Mouse (Mus musculus) heart, postnatal 10 days (tissue): Measurements from ENCODE around the gene Colq. TPM values are rescaled to one million over a fixed set of nuclear protein-coding genes. Genes with fewer than 3 reads are reported as not detected.
"Not testable (repeated sequence)": the region's sequence is repeated elsewhere in the genome, so short reads cannot be mapped to it uniquely, and the experiment has no call there.

Source experiments
- DNase-seq, 2 experiments: peaks; one replicate each; pipeline ENCODE4 v3.0.0; 2021
- intact Hi-C: fragments of 180-260 bp; cut with DNase I; formaldehyde crosslinking; loops from one replicate; pipeline ENCODE4 v1.15.1; 2025
- total RNA-seq, 2 experiments: library from RNA; stranded (reverse); gene quantifications; 2 replicates each; pipeline ENCODE4 v1.2.3; 2021

The Colq gene
- total RNA-seq, result 1 to 10 TPM; 5.3 to 9.6 TPM

DNA sequence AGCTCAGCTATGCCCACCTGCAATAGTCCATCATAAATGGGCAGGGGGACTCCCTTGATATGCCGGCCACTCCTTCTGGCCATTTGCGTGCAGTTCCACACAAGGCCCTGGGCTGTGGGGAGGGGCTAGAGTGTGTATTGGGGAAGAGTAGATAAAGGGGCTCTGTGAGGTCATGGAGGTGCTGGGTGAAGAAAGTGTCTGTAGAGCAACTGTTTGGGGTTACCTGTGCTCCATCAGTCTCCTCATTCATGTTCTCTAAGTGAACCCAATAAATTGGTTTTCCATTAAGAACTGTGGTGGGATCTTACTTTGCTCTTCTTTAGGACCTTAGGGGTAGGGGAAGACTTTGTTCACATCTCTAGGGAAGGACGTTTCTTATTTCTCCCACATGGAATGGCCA lies at the start of gene Colq:
Gene Colq (minus strand): TSS at position 101 of the 400 bp plus-strand sequence.
- intact Hi-C loops, result no loop called here
- DNase-seq, result no peak

DNA sequence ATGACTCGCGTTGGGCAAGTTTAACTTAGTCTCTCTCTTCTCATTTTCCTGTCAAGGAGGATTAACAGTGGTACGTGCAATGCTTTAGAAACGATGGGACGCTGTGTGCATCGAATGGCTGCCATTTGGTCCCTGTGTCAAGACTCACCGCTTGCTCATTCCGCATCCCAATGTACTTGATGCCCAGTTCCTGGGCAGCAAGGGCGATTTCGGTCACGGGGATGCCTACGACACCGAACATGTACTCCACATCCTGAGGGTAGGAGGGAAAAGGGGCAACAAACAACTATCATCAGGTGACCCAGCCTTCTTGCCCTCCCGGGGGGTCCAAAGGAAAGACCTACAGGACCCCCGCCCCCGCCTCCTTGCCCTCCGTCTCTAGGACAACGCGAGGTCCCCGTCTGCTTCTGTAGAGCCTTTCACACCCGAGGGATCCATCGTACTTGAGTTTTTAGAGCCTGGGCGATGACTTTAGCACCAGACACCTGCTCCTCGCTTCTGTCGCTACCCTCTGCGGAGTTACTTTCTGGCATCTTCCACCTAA lies 49.3 kb upstream of the Colq start, which contains the start of gene Gm49387:
Gene Gm49387 (minus strand): TSS at position 533 of the 544 bp plus-strand sequence.
- intact Hi-C loops, result loop anchor here (5.0 kb wide), 1 partner anchor 442 kb away; no protein-coding TSS in a partner anchor
- DNase-seq, result peak in 1 of 2 experiments; percentile 41

DNA sequence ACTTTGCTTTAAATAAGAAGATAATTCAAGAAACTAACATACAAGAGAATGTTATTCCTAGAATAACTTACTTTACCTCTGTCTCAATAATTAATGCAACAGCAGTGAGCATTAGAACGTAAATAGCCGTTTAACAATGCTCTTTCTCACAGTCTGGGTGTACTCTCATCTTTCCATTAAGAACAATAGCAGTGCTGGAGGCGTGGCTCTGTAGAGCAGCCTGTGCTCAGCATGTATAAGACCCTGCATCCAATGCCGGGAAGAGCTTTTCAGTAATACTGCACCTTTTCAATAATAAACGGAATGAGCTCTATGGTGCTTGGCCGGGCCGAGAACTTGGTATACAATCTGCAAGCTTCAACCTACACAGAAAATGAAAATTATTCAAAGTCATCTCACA lies 39.5 kb upstream of the Colq start:
- DNase-seq, result no peak
- intact Hi-C loops, result no loop called here

DNA sequence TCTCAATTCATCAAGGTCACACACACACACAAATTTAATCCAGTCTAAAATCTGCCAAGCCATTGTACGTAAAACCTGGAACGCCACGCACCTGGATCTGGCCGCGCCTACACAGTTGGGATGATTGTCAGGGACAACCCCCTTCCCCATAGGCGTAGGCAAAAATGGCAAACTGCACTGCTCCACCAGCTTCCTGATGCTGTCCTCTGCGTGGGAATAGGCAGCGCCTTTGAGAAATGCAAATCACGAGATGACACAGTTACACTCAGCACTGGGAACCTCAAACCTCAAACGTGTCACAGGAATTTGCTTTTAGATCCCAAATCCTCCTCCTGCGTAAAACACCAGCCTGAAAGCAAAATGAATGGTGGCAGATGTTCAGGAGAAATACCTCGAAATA lies 31.6 kb upstream of the Colq start:
- intact Hi-C loops, result no loop called here
- no peak for DNase-seq

DNA sequence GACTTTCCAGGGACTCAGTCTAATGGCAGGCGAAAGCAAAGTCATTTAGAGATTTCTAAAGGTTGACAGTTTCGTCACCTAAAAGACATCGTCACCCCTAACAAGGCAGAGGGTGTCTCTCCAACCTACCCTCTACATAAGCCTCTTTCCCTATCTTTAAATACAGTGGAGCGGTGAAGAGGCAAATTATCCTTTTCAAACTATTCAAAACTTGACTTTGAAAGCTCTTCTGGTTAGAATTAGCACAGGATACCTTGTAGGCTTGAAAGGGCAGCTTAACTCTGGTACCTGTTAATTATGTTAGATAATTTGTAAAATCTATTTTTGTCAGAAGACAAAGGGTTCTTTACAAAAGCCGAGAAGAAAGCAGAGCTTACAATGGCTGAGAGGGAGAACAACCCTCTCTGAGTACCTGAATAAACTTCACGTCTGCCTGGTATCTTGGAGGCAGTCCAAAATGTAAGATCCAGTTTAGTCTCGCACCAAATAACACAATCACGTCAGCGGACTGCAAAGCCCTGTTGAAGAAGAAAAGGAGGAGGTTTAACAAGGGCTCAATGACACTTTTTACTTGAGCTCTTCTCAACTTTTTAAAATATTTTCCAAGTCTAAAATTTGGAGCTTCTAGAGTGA lies 29.6 kb upstream of the Colq start:
- intact Hi-C loops, result no loop called here
- DNase-seq, result no peak

DNA sequence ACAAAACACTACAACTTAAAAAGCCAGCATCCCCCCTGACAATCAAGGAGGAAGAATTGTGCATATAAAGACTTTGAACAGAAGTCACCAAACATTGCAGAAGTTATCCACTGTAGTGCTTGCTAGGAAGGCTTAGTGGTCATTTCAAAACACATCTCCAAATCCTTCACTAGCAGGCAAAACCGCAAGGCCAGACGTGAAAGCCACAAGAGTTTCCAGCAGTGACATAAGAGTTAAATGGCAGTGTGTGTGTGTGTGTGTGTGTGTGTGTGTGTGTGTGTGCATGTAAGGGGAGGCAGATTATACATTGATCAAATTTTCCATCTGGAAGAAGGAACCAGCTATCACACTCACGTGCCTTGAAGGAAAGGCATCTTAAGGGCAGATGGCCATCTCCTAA lies 26.9 kb upstream of the Colq start:
- DNase-seq, result no peak
- intact Hi-C loops, result no loop called here

DNA sequence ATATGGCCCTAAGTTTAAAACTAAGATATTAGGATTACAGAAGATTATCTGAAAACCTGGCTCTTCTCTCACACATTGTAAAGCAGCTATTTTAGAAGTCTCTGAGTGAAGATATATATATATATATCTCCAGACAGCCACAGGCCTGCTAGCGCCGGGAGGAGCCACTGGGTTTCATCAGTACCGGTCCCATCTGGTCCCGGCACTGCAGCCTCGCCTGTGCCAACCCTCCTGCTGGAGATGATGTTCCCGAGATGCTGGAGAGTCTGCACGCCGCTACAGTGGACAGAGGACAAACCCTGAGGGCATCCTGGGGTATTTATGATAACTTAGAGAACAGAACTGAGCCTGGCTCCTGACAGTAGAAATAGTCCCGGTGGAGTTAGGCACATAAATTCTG lies 26.1 kb upstream of the Colq start:
- intact Hi-C loops, result no loop called here
- no peak for DNase-seq

DNA sequence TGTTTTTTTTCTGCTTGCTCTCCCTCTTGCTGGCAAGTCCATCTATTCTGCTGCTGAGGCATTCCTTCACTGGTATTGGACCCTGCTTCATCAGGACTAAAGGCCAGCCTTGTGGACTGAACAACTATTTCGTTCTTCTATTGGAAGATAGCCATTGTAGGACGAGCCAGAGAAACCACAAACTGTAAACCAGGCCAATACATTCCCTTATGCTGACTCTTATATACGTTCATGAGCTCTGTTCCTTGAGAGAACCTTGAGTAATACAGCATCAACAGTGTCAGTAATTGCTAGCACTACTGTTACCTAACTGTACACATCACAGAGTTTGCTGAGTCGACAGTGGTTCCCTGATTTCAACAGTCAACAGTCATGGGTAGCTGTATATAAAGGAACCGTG lies 22.5 kb upstream of the Colq start:
- intact Hi-C loops, result no loop called here
- no peak for DNase-seq

DNA sequence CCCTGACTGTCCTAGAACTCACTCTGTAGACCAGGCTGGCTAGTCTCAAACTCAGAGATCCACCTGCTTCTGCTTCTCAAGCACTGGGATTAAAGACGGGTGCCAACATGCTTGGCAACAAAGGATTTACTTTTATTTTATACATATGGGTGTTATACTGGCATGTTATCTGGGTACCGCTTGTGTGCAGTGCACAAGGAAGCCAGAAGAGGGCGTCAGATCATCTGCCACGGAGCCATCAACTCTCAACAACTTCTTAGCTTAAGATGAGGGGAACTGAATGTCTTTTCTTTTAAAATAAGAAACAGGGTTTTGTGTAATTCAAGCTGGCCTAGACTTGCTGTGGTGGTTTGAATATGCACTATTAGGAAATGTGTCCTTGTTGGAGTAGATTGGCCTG lies 20.8 kb upstream of the Colq start:
- DNase-seq, result no peak
- intact Hi-C loops, result no loop called here

DNA sequence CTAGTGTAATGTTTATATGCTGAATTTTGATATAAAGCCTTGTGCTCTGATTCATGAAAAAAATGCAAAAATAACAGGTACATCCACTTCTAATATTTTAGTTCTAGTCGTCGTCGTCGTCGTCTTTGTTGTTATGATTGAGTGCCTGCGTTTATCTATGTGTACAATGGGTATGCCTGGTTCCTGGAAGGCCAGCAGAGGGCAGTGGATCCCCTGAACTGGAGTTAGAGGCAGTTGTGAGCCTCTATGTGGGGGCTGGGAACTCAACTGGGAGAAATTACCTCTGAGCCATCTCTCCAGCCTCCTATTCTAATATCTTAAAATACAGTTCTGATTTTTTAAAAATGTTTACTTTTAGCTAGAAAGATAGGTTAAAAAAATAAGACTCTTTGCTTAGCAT lies 14.4 kb upstream of the Colq start:
- DNase-seq, result peak in 1 of 2 experiments; percentile 18

DNA sequence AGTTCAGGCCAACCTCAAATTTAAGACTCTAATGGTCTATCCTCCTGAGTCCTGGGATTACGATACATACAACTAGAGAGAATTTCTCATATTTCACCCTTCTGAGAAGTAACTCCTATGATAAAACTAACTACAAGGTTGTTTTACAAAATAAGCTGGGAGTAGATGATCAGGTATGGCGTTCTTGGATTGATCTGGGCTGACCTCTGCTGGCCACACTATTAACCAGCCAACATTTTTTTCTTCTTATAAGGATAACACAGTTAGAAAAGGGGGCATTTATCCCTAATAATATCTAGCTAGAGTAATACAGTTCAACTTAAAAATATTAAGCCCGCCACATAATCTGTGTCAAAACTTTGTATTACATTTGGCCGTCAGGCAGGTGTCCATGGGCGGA lies 13.8 kb upstream of the Colq start:
- DNase-seq, result peak; percentile 49 to 64
- intact Hi-C loops, result loop anchor here (1.0 to 10.0 kb wide), 3 partner anchors 48 to 240 kb away; no protein-coding TSS in a partner anchor

More for the DNA sequence above, 14.4 kb upstream of the Colq start:
- intact Hi-C loops, result loop anchor here (1.0 to 10.0 kb wide), 2 partner anchors 86 to 241 kb away; no protein-coding TSS in a partner anchor

DNA sequence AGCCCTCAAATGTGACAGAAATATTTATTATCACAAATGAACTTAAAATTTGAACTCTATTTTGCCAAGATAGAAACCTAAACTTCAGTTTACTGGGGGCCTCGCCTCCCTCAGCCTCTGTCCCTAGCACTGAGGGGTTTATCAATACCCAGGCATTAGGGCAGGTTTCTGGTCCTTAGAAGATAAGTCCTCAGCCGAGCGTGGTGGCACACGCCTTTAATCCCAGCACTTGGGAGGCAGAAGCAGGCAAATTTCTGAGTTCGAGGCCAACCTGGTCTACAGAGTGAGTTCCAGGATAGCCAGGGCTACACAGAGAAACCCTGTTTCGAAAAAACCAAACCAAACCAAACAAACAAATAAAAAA lies 11.5 kb upstream of the Colq start:
- DNase-seq, result not testable (repeated sequence)
- intact Hi-C loops, result loop anchor here (5.0 to 10.0 kb wide), 2 partner anchors 45 to 238 kb away; no protein-coding TSS in a partner anchor

DNA sequence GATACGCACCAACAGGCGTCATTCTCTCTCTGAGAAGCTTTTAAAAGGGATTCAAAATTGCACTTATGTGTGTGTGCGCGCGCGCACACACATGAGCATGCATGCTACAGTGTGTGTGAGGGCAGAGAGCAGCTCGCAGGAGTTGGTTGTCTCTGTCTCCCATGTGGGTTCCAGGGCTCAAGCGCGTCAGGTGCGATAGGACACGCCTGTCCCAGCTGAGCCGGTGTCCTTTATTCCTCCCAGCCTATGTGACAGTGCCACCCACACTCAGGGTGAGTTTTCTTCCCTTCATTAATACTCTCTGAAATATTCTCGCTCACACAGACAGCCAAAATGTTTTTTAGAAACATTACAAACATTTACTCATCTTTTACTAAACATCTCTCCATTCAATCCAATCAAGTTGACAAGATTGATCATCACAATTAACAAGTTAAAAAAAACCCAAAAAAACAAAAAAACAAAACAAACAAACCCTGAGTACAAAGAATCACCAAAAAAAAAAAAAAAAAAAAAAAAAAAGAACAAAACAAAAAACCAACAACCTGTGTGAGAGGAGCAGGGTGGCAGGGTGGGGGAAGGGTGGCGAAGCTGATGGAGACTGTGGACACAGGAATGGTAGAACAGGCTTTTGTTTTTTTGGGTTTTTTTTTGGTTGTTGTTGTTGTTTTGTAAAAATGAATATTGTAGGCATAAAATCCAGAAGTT lies 10.9 kb upstream of the Colq start:
- intact Hi-C loops, result loop anchor here (5.0 to 10.0 kb wide), 2 partner anchors 45 to 237 kb away; no protein-coding TSS in a partner anchor
- no peak for DNase-seq

DNA sequence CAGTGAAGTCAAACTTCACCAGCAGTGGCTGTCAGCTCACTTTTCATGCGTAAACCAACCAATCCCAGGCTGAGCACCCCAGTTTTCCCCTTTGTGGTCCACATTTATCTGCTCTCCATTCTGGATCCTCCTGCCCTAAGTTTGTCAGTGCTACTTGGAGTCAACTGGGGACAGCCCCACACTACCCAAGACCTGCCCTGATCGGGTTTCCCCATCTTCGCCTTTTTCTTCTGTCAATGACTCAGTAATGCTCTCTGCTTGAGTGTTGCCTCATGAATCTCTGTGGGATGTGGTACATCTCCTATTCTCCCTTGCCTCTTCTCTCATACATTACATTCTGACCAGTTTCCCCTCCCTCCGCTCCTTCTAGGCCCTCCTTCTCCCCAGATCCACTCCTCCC lies 6.3 kb upstream of the Colq start:
- intact Hi-C loops, result no loop called here
- DNase-seq, result no peak

DNA sequence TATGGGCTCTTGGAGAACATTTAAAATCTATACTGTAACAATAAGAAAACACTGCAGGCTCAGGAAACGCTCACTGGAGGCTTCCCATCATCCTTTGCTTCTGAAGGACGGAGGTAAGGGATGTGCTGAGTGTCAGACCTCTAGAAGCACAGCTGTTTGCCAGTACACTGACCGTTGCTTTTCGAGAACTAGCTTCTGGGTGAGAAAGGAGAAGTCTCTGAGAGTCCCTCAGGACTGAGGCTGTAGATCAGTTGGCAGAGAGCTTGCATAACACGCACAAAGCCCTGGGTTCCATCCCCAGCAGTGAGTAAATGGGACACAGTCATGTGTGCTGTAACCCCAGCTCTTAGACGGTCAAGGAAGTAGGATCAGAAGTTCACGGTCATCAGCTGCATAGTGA lies 5.3 kb upstream of the Colq start:
- intact Hi-C loops, result no loop called here
- DNase-seq, result no peak

DNA sequence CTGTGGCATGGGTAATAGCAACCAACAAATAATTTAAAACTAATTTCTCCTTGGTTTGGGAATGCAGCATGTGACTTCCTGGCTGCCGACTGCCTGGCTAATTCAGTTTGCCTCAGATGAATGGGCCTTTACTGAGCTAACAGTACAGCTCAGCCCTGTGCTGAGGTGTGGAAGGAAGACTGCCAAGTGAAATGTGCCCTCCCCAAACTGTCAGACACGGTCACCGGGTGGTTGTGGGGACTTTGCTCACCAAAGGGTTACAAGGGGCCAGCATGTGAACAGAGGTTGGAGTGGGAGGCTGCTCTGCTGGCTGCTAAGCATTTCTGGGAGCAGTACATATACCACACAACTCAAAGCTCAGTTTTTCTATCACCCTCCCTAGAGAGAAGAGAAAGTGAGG lies 3.5 kb upstream of the Colq start:
- intact Hi-C loops, result no loop called here

DNA sequence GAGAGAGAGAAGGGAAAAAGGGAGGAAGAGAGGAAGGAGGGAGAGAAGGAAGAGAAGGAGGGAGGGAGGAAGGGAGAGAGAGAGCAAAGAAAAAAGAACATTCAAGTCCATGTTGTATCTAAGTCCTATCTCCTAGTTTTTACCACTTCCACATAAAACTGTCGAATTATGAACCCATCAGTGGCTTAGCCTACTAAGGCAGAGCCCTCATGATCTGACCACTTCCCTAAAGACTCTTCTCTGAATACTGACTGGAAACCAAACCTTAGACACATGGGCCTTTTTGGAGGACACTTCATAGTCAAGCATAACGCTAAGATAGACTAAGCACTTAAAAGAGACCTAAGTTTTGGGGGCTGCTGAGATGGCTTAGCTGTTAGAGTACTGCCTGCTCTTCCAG lies 1.9 kb upstream of the Colq start:
- DNase-seq, result no peak
- intact Hi-C loops, result no loop called here

More for the DNA sequence above, 3.5 kb upstream of the Colq start:
- no peak for DNase-seq

DNA sequence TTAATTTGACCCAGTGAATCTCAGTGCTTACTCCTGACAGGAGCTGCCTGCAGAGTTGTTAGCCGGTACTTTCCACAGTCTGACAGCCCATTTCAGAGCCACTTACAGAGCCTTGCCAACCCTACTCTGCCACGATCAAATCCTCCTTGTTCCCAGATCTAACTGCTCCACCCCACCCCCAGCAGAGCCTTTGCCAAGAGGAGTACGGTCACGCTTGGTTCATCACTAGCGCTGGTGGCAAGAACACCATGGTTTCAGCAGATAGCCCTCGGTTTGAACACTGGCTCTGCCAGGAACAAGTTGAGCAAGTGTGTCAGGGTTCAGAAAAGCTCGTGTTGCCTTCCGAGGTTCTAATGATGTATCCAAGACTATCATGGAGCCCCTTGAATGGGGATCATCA lies 4.7 kb downstream of the Colq start:
- intact Hi-C loops, result no loop called here
- no peak for DNase-seq

DNA sequence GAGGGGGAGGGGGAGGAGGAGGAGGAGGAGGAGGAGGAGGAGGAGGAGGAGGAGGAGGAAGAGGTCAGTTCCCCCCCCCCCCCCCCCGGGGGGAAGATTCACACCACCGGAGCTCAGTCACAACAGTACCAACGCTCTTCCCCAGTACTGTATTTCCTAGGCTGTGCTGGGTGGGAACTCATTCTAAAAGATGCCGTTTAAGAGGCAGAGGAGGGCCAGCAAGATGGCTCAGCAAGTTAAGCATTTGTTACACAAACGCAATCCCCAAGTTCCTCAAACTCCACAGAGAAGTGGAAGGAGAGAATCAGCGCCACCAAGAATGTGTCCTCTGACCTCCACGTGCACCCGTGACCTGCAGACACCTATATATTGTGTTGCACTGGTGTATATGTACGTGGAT lies 8.1 kb downstream of the Colq start:
- intact Hi-C loops, result no loop called here
- no peak for DNase-seq

DNA sequence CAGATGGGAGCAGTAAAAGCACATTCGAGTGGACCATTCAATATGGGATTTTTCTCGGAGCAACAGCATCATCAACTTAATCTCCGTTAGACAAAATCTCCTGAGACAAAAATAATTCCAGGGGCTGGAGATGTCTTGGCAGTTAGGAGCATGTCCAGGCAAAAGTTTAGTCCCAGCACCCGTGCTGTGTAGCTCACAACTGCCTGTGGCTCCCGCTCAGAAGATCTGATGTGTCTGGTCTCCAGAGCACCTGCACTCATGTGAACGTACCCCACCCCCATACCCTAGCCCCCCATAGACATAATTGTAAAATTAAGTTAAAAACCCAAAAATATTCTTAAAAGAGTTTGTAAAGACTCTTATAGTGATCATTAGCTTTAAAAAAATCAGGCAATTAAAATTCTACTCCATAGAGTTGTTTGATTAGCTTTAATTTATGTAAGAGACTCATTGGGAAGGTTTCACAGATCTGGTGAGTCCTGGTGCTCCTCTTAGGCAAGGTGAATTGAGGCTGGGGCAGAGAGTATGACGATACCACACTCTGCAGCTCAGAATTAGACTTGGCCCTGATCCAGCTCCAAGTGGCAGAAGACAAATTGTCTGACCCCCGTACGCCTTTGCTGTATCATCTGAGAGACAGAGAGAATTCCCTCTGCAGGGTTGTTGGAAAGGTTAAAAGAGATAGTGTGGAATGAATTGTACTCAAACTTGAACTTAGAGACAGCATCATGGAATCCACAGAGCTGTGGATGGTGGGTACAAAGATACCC lies 13.0 kb downstream of the Colq start:
- peak in 1 of 2 experiments; percentile 31 for DNase-seq
- intact Hi-C loops, result no loop called here
